Mouse (Mus musculus) midbrain, embryonic 12.5 days (tissue): Measurements from ENCODE around the gene Hcls1. TPM values are rescaled to one million over a fixed set of nuclear protein-coding genes. Genes with fewer than 3 reads are reported as not detected.
A peak's percentile ranks its signal among the peaks of the same experiment; 100 is the strongest.

Experiments
- ATAC-seq: fragments of 200-750 bp; cut with Nextera tagmentation; 2 replicates; pipeline ENCODE4 v1.8.0; 2017; ENCODE audit warnings: low read depth, moderate TSS enrichment, moderate library complexity; ENCODE audit not compliant: low FRiP score
- H3K27ac ChIP-seq: fragments of 300-500 bp; sonication (generic); replicated peaks from 2 replicates; pipeline ENCODE4 v1.5.1; 2016; ENCODE audit warnings: mild to moderate bottlenecking
- H3K27me3 ChIP-seq: fragments of 300-500 bp; sonication (generic); 2 replicates; pipeline ENCODE4 v1.6.1; 2016; ENCODE audit warnings: mild to moderate bottlenecking
- H3K36me3 ChIP-seq: fragments of 300-500 bp; sonication (generic); 2 replicates; pipeline ENCODE4 v1.6.1; 2016
- H3K4me1 ChIP-seq: fragments of 300-500 bp; sonication (generic); 2 replicates; pipeline ENCODE4 v1.6.1; 2016
- H3K4me2 ChIP-seq: fragments of 300-500 bp; sonication (generic); replicated peaks from 2 replicates; pipeline ENCODE4 v1.6.1; 2016; ENCODE audit warnings: mild to moderate bottlenecking, moderate library complexity
- H3K4me3 ChIP-seq: fragments of 300-500 bp; sonication (generic); 2 replicates; pipeline ENCODE4 v1.5.1; 2016; ENCODE audit warnings: mild to moderate bottlenecking
- H3K9ac ChIP-seq: fragments of 300-500 bp; sonication (generic); replicated peaks from 2 replicates; pipeline ENCODE4 v1.6.1; 2016; ENCODE audit warnings: mild to moderate bottlenecking, moderate library complexity
- H3K9me3 ChIP-seq: fragments of 300-500 bp; sonication (generic); 2 replicates; pipeline ENCODE4 v1.6.1; 2016; ENCODE audit warnings: mild to moderate bottlenecking
- WGBS: fragments of 180-500 bp; shearing (Covaris S2); methylation state at CpG from one replicate; pipeline ENCODE4 v1.1.7; 2016; 5-methylcytosine and 5-hydroxymethylcytosine counted together
- polyA plus RNA-seq: library from polyadenylated mRNA; unstranded; fragments of >200 nt; fragmentation: Nextera tagmentation; extraction: Ambion mirVana; gene quantifications from 2 replicates; pipeline ENCODE4 v1.2.1, GENCODE M21; 2016

The Hcls1 gene
- polyA plus RNA-seq, 1 experiment from 2014 or later, result 3.5 TPM

GRCm38 (mm10) chr16:36931976-36932375 is 2.8 kb upstream of the Hcls1 start:
- peaks cover 58% of the 10 kb centered on the region for H3K36me3 ChIP-seq
- H3K9me3 ChIP-seq, result no peaks in the 10 kb centered on the region
- no peak overlapping the region for H3K9ac ChIP-seq
- H3K27ac ChIP-seq, result no peak overlapping the region
- no peak for ATAC-seq
- H3K27me3 ChIP-seq, result no peaks in the 10 kb centered on the region
- no peak overlapping the region for H3K4me2 ChIP-seq
- no peaks in the 10 kb centered on the region for H3K4me1 ChIP-seq
- H3K4me3 ChIP-seq, result no peak overlapping the region
- 94% methylated on average over 3 of the region's 3 CpGs for WGBS

GRCm38 (mm10) chr16:36932546-36932945 is 2.2 kb upstream of the Hcls1 start:
- peaks cover 52% of the 10 kb centered on the region for H3K36me3 ChIP-seq
- H3K27ac ChIP-seq, result no peak overlapping the region
- H3K27me3 ChIP-seq, result no peaks in the 10 kb centered on the region
- ATAC-seq, result no peak
- no peaks in the 10 kb centered on the region for H3K9me3 ChIP-seq
- H3K4me2 ChIP-seq, result no peak overlapping the region
- H3K9ac ChIP-seq, result no peak overlapping the region
- no peak overlapping the region for H3K4me3 ChIP-seq
- 87% methylated on average over 6 of the region's 6 CpGs for WGBS
- H3K4me1 ChIP-seq, result no peaks in the 10 kb centered on the region

- WGBS, result 84% methylated on average over 6 of the region's 6 CpGs
- H3K27ac ChIP-seq, result no peak overlapping the region
- H3K9me3 ChIP-seq, result no peaks in the 10 kb centered on the region
- H3K4me1 ChIP-seq, result no peaks in the 10 kb centered on the region
- peaks cover 35% of the 10 kb centered on the region for H3K36me3 ChIP-seq
- H3K4me3 ChIP-seq, result no peak overlapping the region
- no peaks in the 10 kb centered on the region for H3K27me3 ChIP-seq
- H3K4me2 ChIP-seq, result no peak overlapping the region
- H3K9ac ChIP-seq, result no peak overlapping the region
- ATAC-seq, result no peak
These were observed 497 bp upstream of the Hcls1 start for GRCm38 (mm10) chr16:36934131-36934840.

GRCm38 (mm10) chr16:36935814-36936213 is 1.0 kb downstream of the Hcls1 start:
- Histone ChIP-seq H3K27me3 (no peaks in the 10 kb centered on the region), H3K36me3 (peaks cover 23% of the 10 kb centered on the region), H3K4me2 (no peak overlapping the region), H3K27ac (no peak overlapping the region), H3K9ac (no peak overlapping the region), H3K4me1 (no peaks in the 10 kb centered on the region), H3K4me3 (no peak overlapping the region), H3K9me3 (no peaks in the 10 kb centered on the region)
- WGBS, result 86% methylated on average over 3 of the region's 3 CpGs
- ATAC-seq, result no peak

GRCm38 (mm10) chr16:36941137-36941727 is 6.4 kb downstream of the Hcls1 start:
- WGBS, result 74% methylated on average over 6 of the region's 6 CpGs

GRCm38 (mm10) chr16:36941895-36942294 is 7.1 kb downstream of the Hcls1 start:
- Histone ChIP-seq H3K4me2 (no peak overlapping the region), H3K27me3 (no peaks in the 10 kb centered on the region), H3K9ac (no peak overlapping the region), H3K36me3 (no peaks in the 10 kb centered on the region), H3K4me1 (peaks cover 8% of the 10 kb centered on the region), H3K4me3 (no peak overlapping the region), H3K27ac (no peak overlapping the region), H3K9me3 (no peaks in the 10 kb centered on the region)
- WGBS, result 65% methylated on average over 4 of the region's 4 CpGs
- ATAC-seq, result no peak

More at GRCm38 (mm10) chr16:36941137-36941727, 6.4 kb downstream of the Hcls1 start:
- Histone ChIP-seq H3K4me2 (no peak overlapping the region), H3K27me3 (no peaks in the 10 kb centered on the region), H3K36me3 (no peaks in the 10 kb centered on the region), H3K27ac (no peak overlapping the region), H3K9ac (no peak overlapping the region), H3K4me1 (peaks cover 8% of the 10 kb centered on the region), H3K9me3 (no peaks in the 10 kb centered on the region), H3K4me3 (no peak overlapping the region)
- ATAC-seq, result no peak

- Histone ChIP-seq H3K27me3 (no peaks in the 10 kb centered on the region), H3K36me3 (no peaks in the 10 kb centered on the region), H3K9me3 (no peaks in the 10 kb centered on the region), H3K4me1 (peaks cover 8% of the 10 kb centered on the region), H3K4me2 (no peak overlapping the region), H3K9ac (no peak overlapping the region), H3K27ac (no peak overlapping the region), H3K4me3 (no peak overlapping the region)
- 87% methylated on average over 3 of the region's 3 CpGs for WGBS
- ATAC-seq, result no peak
These were observed 8.8 kb downstream of the Hcls1 start for GRCm38 (mm10) chr16:36943591-36943990.

- peak; percentile 90 for ATAC-seq
These were observed 10.2 kb downstream of the Hcls1 start for GRCm38 (mm10) chr16:36944895-36945424.

GRCm38 (mm10) chr16:36946459-36947159 is 11.8 kb downstream of the Hcls1 start:
- WGBS, result 86% methylated on average over 8 of the region's 8 CpGs
- Histone ChIP-seq H3K27ac (no peak overlapping the region), H3K27me3 (no peaks in the 10 kb centered on the region), H3K9ac (no peak overlapping the region), H3K36me3 (no peaks in the 10 kb centered on the region), H3K4me3 (no peak overlapping the region), H3K9me3 (no peaks in the 10 kb centered on the region), H3K4me2 (no peak overlapping the region), H3K4me1 (peaks cover 12% of the 10 kb centered on the region)
- ATAC-seq, result no peak

More at GRCm38 (mm10) chr16:36944895-36945424, 10.2 kb downstream of the Hcls1 start:
- H3K4me3 ChIP-seq, result no peak overlapping the region
- no peaks in the 10 kb centered on the region for H3K27me3 ChIP-seq
- WGBS, result 8% methylated on average over 12 of the region's 12 CpGs
- H3K9me3 ChIP-seq, result no peaks in the 10 kb centered on the region
- no peak overlapping the region for H3K9ac ChIP-seq
- H3K36me3 ChIP-seq, result no peaks in the 10 kb centered on the region
- H3K4me2 ChIP-seq, result 0 out of 2 replicates have a peak overlapping the region, but pooled peaks have one; percentile 18
- peaks cover 11% of the 10 kb centered on the region for H3K4me1 ChIP-seq
- 0 out of 2 replicates have a peak overlapping the region, but pooled peaks have one; percentile 4 for H3K27ac ChIP-seq

- peaks cover 9% of the 10 kb centered on the region for H3K4me1 ChIP-seq
- no peak overlapping the region for H3K4me2 ChIP-seq
- 51% methylated on average over 4 of the region's 4 CpGs for WGBS
- no peak overlapping the region for H3K4me3 ChIP-seq
- no peaks in the 10 kb centered on the region for H3K27me3 ChIP-seq
- H3K9ac ChIP-seq, result no peak overlapping the region
- H3K36me3 ChIP-seq, result no peaks in the 10 kb centered on the region
- ATAC-seq, result no peak
- no peak overlapping the region for H3K27ac ChIP-seq
- H3K9me3 ChIP-seq, result no peaks in the 10 kb centered on the region
These were observed 12.9 kb downstream of the Hcls1 start for GRCm38 (mm10) chr16:36947646-36948197.

- Histone ChIP-seq H3K4me3 (no peak overlapping the region), H3K9me3 (no peaks in the 10 kb centered on the region), H3K4me2 (no peak overlapping the region), H3K27ac (no peak overlapping the region), H3K9ac (no peak overlapping the region), H3K36me3 (no peaks in the 10 kb centered on the region), H3K4me1 (peaks cover 8% of the 10 kb centered on the region), H3K27me3 (no peaks in the 10 kb centered on the region)
- ATAC-seq, result no peak
- WGBS, result 71% methylated on average over 8 of the region's 8 CpGs
These were observed 15.0 kb downstream of the Hcls1 start for GRCm38 (mm10) chr16:36949614-36950336.
